Mouse (Mus musculus): Measurements from ENCODE around the gene Lst1. TPM values are rescaled to one million over a fixed set of nuclear protein-coding genes. Genes with fewer than 3 reads are reported as not detected.

Lst1 gene
- polyA plus RNA-seq, 1 experiment from 2014 or later, result 7.1 TPM

- Histone ChIP-seq H3K36me3 (peaks cover 62% of the 10 kb centered on the region), H3K4me1 (replicated peaks) (peaks cover under 1% of the 10 kb centered on the region; the same call in 1 of the 2 replicates), H3K4me2 (replicated peaks) (no peak overlapping the region), H3K27me3 (no peaks in the 10 kb centered on the region), H3K27ac (no peak overlapping the region), H3K9ac (replicated peaks) (no peak overlapping the region), H3K9me3 (no peaks in the 10 kb centered on the region), H3K4me3 (replicated peaks) (no peak overlapping the region)
- no peak for ATAC-seq
- 89% methylated on average over 14 of the region's 14 CpGs for WGBS
These were observed 38.4 kb upstream of the Lst1 start for GRCm38 (mm10) chr17:35226561-35227046.

- H3K4me1 ChIP-seq (replicated peaks), result no peaks in the 10 kb centered on the region
- ATAC-seq, result no peak
- 97% methylated on average over 5 of the region's 5 CpGs for WGBS
- no peaks in the 10 kb centered on the region for H3K9me3 ChIP-seq
- H3K36me3 ChIP-seq, result peaks cover 63% of the 10 kb centered on the region
- no peak overlapping the region for H3K27ac ChIP-seq
- no peak overlapping the region for H3K9ac ChIP-seq (replicated peaks)
- no peak overlapping the region for H3K4me2 ChIP-seq (replicated peaks)
- no peaks in the 10 kb centered on the region for H3K27me3 ChIP-seq
- H3K4me3 ChIP-seq (replicated peaks), result no peak overlapping the region
These were observed 37.2 kb upstream of the Lst1 start for GRCm38 (mm10) chr17:35225456-35225855.

- peaks cover 64% of the 10 kb centered on the region for H3K36me3 ChIP-seq
These were observed 36.4 kb upstream of the Lst1 start for GRCm38 (mm10) chr17:35224641-35225040.

GRCm38 (mm10) chr17:35222299-35222698, 34.1 kb upstream of the Lst1 start:
- ATAC-seq, result no peak
- Histone ChIP-seq H3K9me3 (no peaks in the 10 kb centered on the region), H3K4me3 (replicated peaks) (no peak overlapping the region), H3K27ac (no peak overlapping the region), H3K9ac (replicated peaks) (no peak overlapping the region), H3K36me3 (peaks cover 51% of the 10 kb centered on the region), H3K27me3 (no peaks in the 10 kb centered on the region), H3K4me1 (replicated peaks) (no peaks in the 10 kb centered on the region), H3K4me2 (replicated peaks) (no peak overlapping the region)
- WGBS, result 80% methylated on average over 6 of the region's 6 CpGs

More at GRCm38 (mm10) chr17:35224641-35225040, 36.4 kb upstream of the Lst1 start:
- no peak for ATAC-seq
- Histone ChIP-seq H3K4me2 (replicated peaks) (no peak overlapping the region), H3K27me3 (no peaks in the 10 kb centered on the region), H3K27ac (no peak overlapping the region), H3K4me1 (replicated peaks) (no peaks in the 10 kb centered on the region), H3K9ac (replicated peaks) (no peak overlapping the region), H3K4me3 (replicated peaks) (no peak overlapping the region), H3K9me3 (no peaks in the 10 kb centered on the region)
- WGBS, result 93% methylated on average over 4 of the region's 4 CpGs

GRCm38 (mm10) chr17:35220156-35220952, 32.1 kb upstream of the Lst1 start, which contains the start of gene Gm16181:
TSS of gene Gm16181 (plus strand) at chr17:35220834.
- Histone ChIP-seq H3K27ac (no peak within 1 kb of the TSS), H3K9me3 (no peaks in the 10 kb centered on the region), H3K27me3 (no peaks in the 10 kb centered on the region), H3K36me3 (peaks cover 44% of the 10 kb centered on the region), H3K4me1 (replicated peaks) (no peaks in the 10 kb centered on the region), H3K4me2 (replicated peaks) (no peak within 1 kb of the TSS), H3K4me3 (replicated peaks) (no peak within 1 kb of the TSS), H3K9ac (replicated peaks) (0 out of 2 replicates have a peak within 1 kb of the TSS, but pooled peaks have one; percentile 14)
- 84% methylated on average over 28 of the region's 28 CpGs for WGBS
- peak; percentile 30; the same call in 1 of the 2 replicates for ATAC-seq

- Histone ChIP-seq H3K9ac (replicated peaks) (no peak overlapping the region), H3K27me3 (no peaks in the 10 kb centered on the region), H3K4me1 (replicated peaks) (no peaks in the 10 kb centered on the region), H3K4me2 (replicated peaks) (no peak overlapping the region), H3K4me3 (replicated peaks) (no peak overlapping the region), H3K27ac (no peak overlapping the region), H3K36me3 (peaks cover 37% of the 10 kb centered on the region), H3K9me3 (no peaks in the 10 kb centered on the region)
- ATAC-seq, result no peak
- 93% methylated on average over 6 of the region's 6 CpGs for WGBS
These were observed 31.4 kb upstream of the Lst1 start for GRCm38 (mm10) chr17:35219601-35220041.

GRCm38 (mm10) chr17:35218516-35219193, 30.4 kb upstream of the Lst1 start:
- Histone ChIP-seq H3K4me1 (replicated peaks) (no peaks in the 10 kb centered on the region), H3K36me3 (peaks cover 37% of the 10 kb centered on the region), H3K4me2 (replicated peaks) (no peak overlapping the region), H3K27ac (no peak overlapping the region), H3K4me3 (replicated peaks) (no peak overlapping the region), H3K27me3 (no peaks in the 10 kb centered on the region), H3K9ac (replicated peaks) (no peak overlapping the region), H3K9me3 (no peaks in the 10 kb centered on the region)
- ATAC-seq, result no peak
- 89% methylated on average over 18 of the region's 18 CpGs for WGBS

- no peak for ATAC-seq
- no peaks in the 10 kb centered on the region for H3K4me1 ChIP-seq (replicated peaks)
- H3K27me3 ChIP-seq, result no peaks in the 10 kb centered on the region
- no peak overlapping the region for H3K9ac ChIP-seq (replicated peaks)
- H3K9me3 ChIP-seq, result no peaks in the 10 kb centered on the region
- H3K36me3 ChIP-seq, result no peaks in the 10 kb centered on the region
- WGBS, result 92% methylated on average over 5 of the region's 5 CpGs
- no peak overlapping the region for H3K4me3 ChIP-seq (replicated peaks)
- no peak overlapping the region for H3K27ac ChIP-seq
- H3K4me2 ChIP-seq (replicated peaks), result no peak overlapping the region
These were observed 24.8 kb upstream of the Lst1 start for GRCm38 (mm10) chr17:35213071-35213470.

GRCm38 (mm10) chr17:35210593-35210992, 22.4 kb upstream of the Lst1 start:
- no peak overlapping the region for H3K4me3 ChIP-seq (replicated peaks)
- H3K27me3 ChIP-seq, result no peaks in the 10 kb centered on the region
- H3K36me3 ChIP-seq, result no peaks in the 10 kb centered on the region
- H3K4me2 ChIP-seq (replicated peaks), result no peak overlapping the region
- WGBS, result 84% methylated on average over 3 of the region's 3 CpGs
- no peaks in the 10 kb centered on the region for H3K9me3 ChIP-seq
- H3K9ac ChIP-seq (replicated peaks), result no peak overlapping the region
- no peaks in the 10 kb centered on the region for H3K4me1 ChIP-seq (replicated peaks)
- no peak for ATAC-seq
- no peak overlapping the region for H3K27ac ChIP-seq

GRCm38 (mm10) chr17:35209785-35210535, 21.7 kb upstream of the Lst1 start:
- 70% methylated on average over 12 of the region's 12 CpGs for WGBS
- no peak for ATAC-seq

GRCm38 (mm10) chr17:35205380-35205769, 17.1 kb upstream of the Lst1 start:
- H3K9ac ChIP-seq (replicated peaks), result peak overlapping the region; percentile 51
- H3K27me3 ChIP-seq, result peaks cover 36% of the 10 kb centered on the region
- H3K4me3 ChIP-seq (replicated peaks), result no peak overlapping the region
- H3K27ac ChIP-seq, result no peak overlapping the region
- no peak for ATAC-seq
- no peaks in the 10 kb centered on the region for H3K4me1 ChIP-seq (replicated peaks)
- H3K9me3 ChIP-seq, result no peaks in the 10 kb centered on the region
- H3K36me3 ChIP-seq, result no peaks in the 10 kb centered on the region
- no peak overlapping the region for H3K4me2 ChIP-seq (replicated peaks)
- WGBS, result 62% methylated on average over 10 of the region's 10 CpGs

More at GRCm38 (mm10) chr17:35209785-35210535, 21.7 kb upstream of the Lst1 start:
- H3K4me2 ChIP-seq (replicated peaks), result no peak overlapping the region
- no peaks in the 10 kb centered on the region for H3K9me3 ChIP-seq
- no peak overlapping the region for H3K4me3 ChIP-seq (replicated peaks)
- peaks cover 5% of the 10 kb centered on the region; the same call in 1 of the 2 replicates for H3K27me3 ChIP-seq
- no peaks in the 10 kb centered on the region for H3K4me1 ChIP-seq (replicated peaks)
- no peaks in the 10 kb centered on the region for H3K36me3 ChIP-seq
- H3K9ac ChIP-seq (replicated peaks), result no peak overlapping the region
- no peak overlapping the region for H3K27ac ChIP-seq
